Mouse (Mus musculus) layer of hippocampus, adult 8-10 months (tissue): ENCODE data around the gene Zmynd10. TPM values are rescaled to one million over a fixed set of nuclear protein-coding genes. Genes with fewer than 3 reads are reported as not detected.
"Not testable (repeated sequence)": the region's sequence is repeated elsewhere in the genome, so short reads cannot be mapped to it uniquely, and the experiment has no call there.

Experiments used
- DNase-seq, 2 experiments: peaks; one replicate each; pipeline ENCODE4 v3.0.0; 2022; ENCODE audit warnings: low spot score in 2 of 2
- total RNA-seq, 4 experiments: library from RNA; stranded (reverse); gene quantifications; 2 replicates each; pipeline ENCODE4 v1.2.4; 2022

Zmynd10 gene
- total RNA-seq, 4 experiments from 2014 or later = 4.5 to 7.8 (median 6.3) TPM

- DNase-seq = peak; percentile 92 to 93
Observed at GRCm38 (mm10) chr9:107554319-107554825, 7.3 kb downstream of the Zmynd10 start.

GRCm38 (mm10) chr9:107555031-107555457 is 7.9 kb downstream of the Zmynd10 start:
- DNase-seq = no peak

- DNase-seq = no peak
Observed at GRCm38 (mm10) chr9:107555701-107556100, 8.6 kb downstream of the Zmynd10 start.

GRCm38 (mm10) chr9:107556346-107556745 is 9.2 kb downstream of the Zmynd10 start:
- DNase-seq = no peak

- peak; percentile 95 to 96 for DNase-seq
Observed at GRCm38 (mm10) chr9:107563029-107563581, 16.0 kb downstream of the Zmynd10 start, which contains the start of gene Tusc2. TSS of gene Tusc2 (plus strand) at chr9:107563255.

GRCm38 (mm10) chr9:107565556-107565955 is 18.5 kb downstream of the Zmynd10 start:
- not testable (repeated sequence) for DNase-seq

GRCm38 (mm10) chr9:107566041-107566709 is 19.1 kb downstream of the Zmynd10 start:
- DNase-seq = peak in 1 of 2 experiments; percentile 73

GRCm38 (mm10) chr9:107566855-107567254 is 19.8 kb downstream of the Zmynd10 start:
- DNase-seq = no peak

GRCm38 (mm10) chr9:107567702-107568319 is 20.7 kb downstream of the Zmynd10 start, which contains the start of gene Hyal2:
TSS of gene Hyal2 (plus strand) at chr9:107567945.
- no peak for DNase-seq

- DNase-seq = peak in 1 of 2 experiments; percentile 79
Observed at GRCm38 (mm10) chr9:107568331-107569261, 21.5 kb downstream of the Zmynd10 start.

- DNase-seq = no peak
Observed at GRCm38 (mm10) chr9:107569270-107569669, 22.2 kb downstream of the Zmynd10 start.

- no peak for DNase-seq
Observed at GRCm38 (mm10) chr9:107570016-107570415, 22.9 kb downstream of the Zmynd10 start.

GRCm38 (mm10) chr9:107570845-107571244 is 23.7 kb downstream of the Zmynd10 start:
- no peak for DNase-seq

GRCm38 (mm10) chr9:107571534-107572326 is 24.6 kb downstream of the Zmynd10 start:
- no peak for DNase-seq

- DNase-seq = no peak
Observed at GRCm38 (mm10) chr9:107572327-107572662, 25.2 kb downstream of the Zmynd10 start.

- DNase-seq = not testable (repeated sequence)
Observed at GRCm38 (mm10) chr9:107573774-107574173, 26.7 kb downstream of the Zmynd10 start.

GRCm38 (mm10) chr9:107575579-107576356 is 28.7 kb downstream of the Zmynd10 start:
- DNase-seq = no peak

- DNase-seq = no peak
Observed at GRCm38 (mm10) chr9:107576357-107577107, 29.4 kb downstream of the Zmynd10 start, which contains the start of gene Hyal1. TSS of gene Hyal1 (plus strand) at chr9:107576927.

- no peak for DNase-seq
Observed at GRCm38 (mm10) chr9:107577871-107578270, 30.8 kb downstream of the Zmynd10 start.
